Mouse (Mus musculus) spleen, adult 2 months (tissue): Measurements from ENCODE around the gene Nsg1.

Experiments
- CTCF ChIP-seq: fragments of 200-500 bp; IDR thresholded peaks from 2 replicates; pipeline ENCODE4 v1.5.1; 2011; ENCODE audit warnings: mild to moderate bottlenecking, inconsistent platforms; ENCODE audit not compliant: insufficient read depth, insufficient read length, insufficient replicate concordance; ENCODE audit errors: extremely low read depth
- POLR2A ChIP-seq: fragments of 200-500 bp; IDR thresholded peaks from 2 replicates; pipeline ENCODE4 v1.6.1; 2011; ENCODE audit warnings: low read depth, low read length, inconsistent platforms

DNA sequence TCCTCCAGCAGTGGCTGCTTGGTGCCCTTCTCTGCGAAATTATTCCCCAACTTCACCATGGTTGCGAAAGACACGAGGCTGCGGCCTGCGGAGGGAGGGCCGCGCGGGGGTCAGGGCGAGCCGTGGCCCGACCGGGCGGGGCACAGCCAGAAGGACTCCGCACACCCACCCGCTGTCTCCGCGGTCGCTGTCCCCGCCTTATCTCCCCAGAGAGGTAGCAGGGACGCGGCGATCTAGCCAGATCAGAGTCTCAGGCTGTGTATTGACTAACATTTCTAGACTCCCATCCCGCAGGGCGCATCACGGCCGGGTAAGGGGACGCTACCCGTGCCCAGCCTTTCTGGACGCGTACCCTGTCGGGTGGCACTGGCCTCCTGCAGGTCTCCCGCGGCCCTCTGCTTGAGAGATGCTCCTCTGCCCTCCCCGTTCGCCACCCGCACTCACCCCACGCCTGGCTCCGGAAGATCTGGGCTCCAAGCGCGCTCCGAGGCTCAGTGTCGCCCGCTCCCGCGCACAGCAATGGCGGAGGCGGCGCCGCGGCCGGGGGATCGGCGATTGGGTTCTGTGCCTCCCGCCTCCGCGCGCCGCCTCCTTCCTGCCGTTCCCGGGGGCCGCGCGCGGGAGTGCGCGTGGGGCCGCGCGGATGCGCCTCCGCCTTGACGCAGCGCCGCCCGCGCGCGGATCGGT is 617 bp downstream of the Nsg1 start:
- no peak for TF ChIP-seq CTCF
- no peak for TF ChIP-seq POLR2A
